Mouse (Mus musculus) heart, embryonic 14.5 days (tissue): Measurements from ENCODE around the gene Abcb9. TPM values are rescaled to one million over a fixed set of nuclear protein-coding genes. Genes with fewer than 3 reads are reported as not detected.

Experiments
- ATAC-seq: fragments of 200-750 bp; cut with Nextera tagmentation; 2 replicates; pipeline ENCODE4 v1.8.0; 2017; ENCODE audit warnings: low read depth, moderate TSS enrichment; ENCODE audit not compliant: insufficient number of reproducible peaks, insufficient read depth, low FRiP score
- H3K27ac ChIP-seq, 2 experiments: fragments of 200-500 bp in 1 of 2; fragments of 300-500 bp in 1 of 2; sonication (generic) in 1 of 2; replicated peaks in 1 of 2; 2 replicates each; pipeline ENCODE4 v1.5.1; 2012 to 2014; ENCODE audit warnings: low read depth in 2 of 2, low read length in 2 of 2, control low read depth in 1 of 2, mild to moderate bottlenecking in 1 of 2, mixed read lengths in 1 of 2; ENCODE audit not compliant: control insufficient read depth in 1 of 2, insufficient read depth in 1 of 2
- H3K27me3 ChIP-seq: fragments of 300-500 bp; sonication (generic); 2 replicates; pipeline ENCODE4 v1.6.1; 2014; ENCODE audit warnings: mild to moderate bottlenecking, low read length, control low read depth; ENCODE audit not compliant: control insufficient read depth, insufficient read depth
- H3K36me3 ChIP-seq: fragments of 300-500 bp; sonication (generic); 2 replicates; pipeline ENCODE4 v1.6.1; 2014; ENCODE audit warnings: mild to moderate bottlenecking, control low read depth, low read length, mixed read lengths; ENCODE audit not compliant: control insufficient read depth, insufficient read depth
- H3K4me1 ChIP-seq, 2 experiments: fragments of 200-500 bp in 1 of 2; fragments of 300-500 bp in 1 of 2; sonication (generic) in 1 of 2; 2 replicates each; pipeline ENCODE4 v1.6.1; 2012 to 2014; ENCODE audit warnings: low read length in 2 of 2, control low read depth in 1 of 2, mixed read lengths in 1 of 2; ENCODE audit not compliant: control insufficient read depth in 2 of 2, insufficient read depth in 2 of 2
- H3K4me2 ChIP-seq: fragments of 300-500 bp; sonication (generic); 2 replicates; pipeline ENCODE4 v1.6.1; 2014; ENCODE audit warnings: mild to moderate bottlenecking, low read length
- H3K4me3 ChIP-seq, 2 experiments: fragments of 200-500 bp in 1 of 2; fragments of 300-500 bp in 1 of 2; sonication (generic) in 1 of 2; 2 replicates each; pipeline ENCODE4 v1.5.1; 2012 to 2014; ENCODE audit warnings: low read length in 2 of 2, mild to moderate bottlenecking in 2 of 2, control low read depth in 1 of 2, low read depth in 1 of 2, moderate library complexity in 1 of 2; ENCODE audit not compliant: control insufficient read depth in 1 of 2, insufficient read depth in 1 of 2
- H3K9ac ChIP-seq: fragments of 300-500 bp; sonication (generic); 2 replicates; pipeline ENCODE4 v1.6.1; 2014; ENCODE audit warnings: mild to moderate bottlenecking, low read length
- H3K9me3 ChIP-seq: fragments of 300-500 bp; sonication (generic); 2 replicates; pipeline ENCODE4 v1.6.1; 2016; ENCODE audit warnings: low read length, control low read depth; ENCODE audit not compliant: control insufficient read depth
- whole genome bisulfite sequencing: fragments of 180-500 bp; shearing (Covaris S2); extraction: QIAGEN DNeasy Blood & Tissue Kit; methylation state at CpG from one replicate; pipeline ENCODE4 v1.1.7; 2014; 5-methylcytosine and 5-hydroxymethylcytosine counted together
- polyA plus RNA-seq: library from polyadenylated mRNA; unstranded; fragments of >200 nt; fragmentation: Nextera tagmentation; extraction: Ambion mirVana; gene quantifications from 2 replicates; pipeline ENCODE4 v1.2.1, GENCODE M21; 2014

The Abcb9 gene
- polyA plus RNA-seq, 1 experiment from 2014 or later, result 0.97 TPM

GRCm38 (mm10) chr5:124074845-124075307 lies 20.7 kb downstream of the Abcb9 start:
- Histone ChIP-seq H3K27me3 (0 out of 2 replicates have a peak, but pooled peaks cover 3% of the 10 kb centered on the region), H3K4me3 (no peak overlapping the region), H3K9ac (no peak overlapping the region), H3K4me2 (no peak overlapping the region), H3K9me3 (no peaks in the 10 kb centered on the region), H3K4me1 (peaks cover 17 to 18% of the 10 kb centered on the region in 2 experiments), H3K36me3 (no peaks in the 10 kb centered on the region), H3K27ac (no peak overlapping the region)
- 35% methylated on average over 10 of the region's 10 CpGs for WGBS
- ATAC-seq, result no peak

- no peaks in the 10 kb centered on the region for H3K9me3 ChIP-seq
- no peak overlapping the region for H3K4me3 ChIP-seq
- no peak for ATAC-seq
- no peaks in the 10 kb centered on the region for H3K36me3 ChIP-seq
- H3K27me3 ChIP-seq, result 0 out of 2 replicates have a peak, but pooled peaks cover 3% of the 10 kb centered on the region
- no peak overlapping the region for H3K4me2 ChIP-seq
- H3K9ac ChIP-seq, result no peak overlapping the region
- H3K4me1 ChIP-seq, result peaks cover 13 to 18% of the 10 kb centered on the region in 2 experiments
- 50% methylated on average over 9 of the region's 9 CpGs for WGBS
- H3K27ac ChIP-seq, result 0 out of 4 replicates have a peak overlapping the region, but pooled peaks of 1 of the 2 experiments have one; percentile 1
These were observed 21.9 kb downstream of the Abcb9 start for GRCm38 (mm10) chr5:124073682-124074081.

GRCm38 (mm10) chr5:124069657-124070056 lies 25.9 kb downstream of the Abcb9 start:
- H3K36me3 ChIP-seq, result no peaks in the 10 kb centered on the region
- 82% methylated on average over 3 of the region's 3 CpGs for WGBS

GRCm38 (mm10) chr5:124062037-124062824 lies 33.4 kb downstream of the Abcb9 start:
- Histone ChIP-seq H3K4me1 (peaks cover 0 to 7% of the 10 kb centered on the region in 2 experiments; a peak in 1 of 4 replicates), H3K9ac (no peak overlapping the region), H3K36me3 (no peaks in the 10 kb centered on the region), H3K27ac (no peak overlapping the region), H3K4me3 (no peak overlapping the region), H3K27me3 (no peaks in the 10 kb centered on the region), H3K4me2 (no peak overlapping the region), H3K9me3 (no peaks in the 10 kb centered on the region)
- 64% methylated on average over 12 of the region's 12 CpGs for WGBS
- ATAC-seq, result no peak

More at GRCm38 (mm10) chr5:124069657-124070056, 25.9 kb downstream of the Abcb9 start:
- Histone ChIP-seq H3K4me2 (no peak overlapping the region), H3K4me3 (no peak overlapping the region), H3K9me3 (no peaks in the 10 kb centered on the region), H3K4me1 (peaks cover 8 to 9% of the 10 kb centered on the region in 2 experiments; a peak in 3 of 4 replicates), H3K27ac (no peak overlapping the region), H3K27me3 (no peaks in the 10 kb centered on the region), H3K9ac (no peak overlapping the region)
- ATAC-seq, result no peak

GRCm38 (mm10) chr5:124059677-124060076 lies 35.9 kb downstream of the Abcb9 start:
- H3K4me1 ChIP-seq, result peaks cover 0 to 7% of the 10 kb centered on the region in 2 experiments; a peak in 1 of 4 replicates
- H3K4me2 ChIP-seq, result no peak overlapping the region
- H3K9me3 ChIP-seq, result peaks cover 3% of the 10 kb centered on the region; the same call in 1 of the 2 replicates
- peak overlapping the region in 1 of 2 experiments; percentile 47; a peak in 3 of 4 replicates for H3K27ac ChIP-seq
- H3K9ac ChIP-seq, result no peak overlapping the region
- H3K36me3 ChIP-seq, result no peaks in the 10 kb centered on the region
- 44% methylated on average over 5 of the region's 5 CpGs for WGBS
- no peaks in the 10 kb centered on the region for H3K27me3 ChIP-seq
- H3K4me3 ChIP-seq, result no peak overlapping the region
- no peak; the same call in 1 of the 2 replicates for ATAC-seq

- peaks cover 3% of the 10 kb centered on the region; the same call in 1 of the 2 replicates for H3K9me3 ChIP-seq
- no peak for ATAC-seq
- no peak overlapping the region for H3K4me3 ChIP-seq
- no peaks in the 10 kb centered on the region for H3K36me3 ChIP-seq
- no peaks in the 10 kb centered on the region for H3K27me3 ChIP-seq
- no peak overlapping the region for H3K27ac ChIP-seq
- no peak overlapping the region for H3K9ac ChIP-seq
- peaks cover 0 to 7% of the 10 kb centered on the region in 2 experiments; a peak in 1 of 4 replicates for H3K4me1 ChIP-seq
- WGBS, result 95% methylated on average over 7 of the region's 7 CpGs
- no peak overlapping the region for H3K4me2 ChIP-seq
These were observed 36.8 kb downstream of the Abcb9 start for GRCm38 (mm10) chr5:124058749-124059148.

GRCm38 (mm10) chr5:124056956-124057355 lies 38.6 kb downstream of the Abcb9 start:
- Histone ChIP-seq H3K4me2 (no peak overlapping the region), H3K4me3 (no peak overlapping the region), H3K4me1 (peaks cover 0 to 3% of the 10 kb centered on the region in 2 experiments; a peak in 1 of 4 replicates), H3K9ac (no peak overlapping the region), H3K27me3 (no peaks in the 10 kb centered on the region), H3K36me3 (no peaks in the 10 kb centered on the region), H3K27ac (no peak overlapping the region), H3K9me3 (peaks cover 3% of the 10 kb centered on the region; the same call in 1 of the 2 replicates)
- 71% methylated on average over 4 of the region's 4 CpGs for WGBS
- no peak for ATAC-seq
